Mouse (Mus musculus): ENCODE results near the gene Cx3cr1. TPM values are rescaled to one million over a fixed set of nuclear protein-coding genes. Genes with fewer than 3 reads are reported as not detected.
"Not testable (repeated sequence)": the region's sequence is repeated elsewhere in the genome, so short reads cannot be mapped to it uniquely, and the experiment has no call there.

The Cx3cr1 gene
- 7.4 and 7.8 TPM in 2 replicates for polyA plus RNA-seq (2016; fragmentation: Nextera tagmentation; extraction: Ambion mirVana)

DNA sequence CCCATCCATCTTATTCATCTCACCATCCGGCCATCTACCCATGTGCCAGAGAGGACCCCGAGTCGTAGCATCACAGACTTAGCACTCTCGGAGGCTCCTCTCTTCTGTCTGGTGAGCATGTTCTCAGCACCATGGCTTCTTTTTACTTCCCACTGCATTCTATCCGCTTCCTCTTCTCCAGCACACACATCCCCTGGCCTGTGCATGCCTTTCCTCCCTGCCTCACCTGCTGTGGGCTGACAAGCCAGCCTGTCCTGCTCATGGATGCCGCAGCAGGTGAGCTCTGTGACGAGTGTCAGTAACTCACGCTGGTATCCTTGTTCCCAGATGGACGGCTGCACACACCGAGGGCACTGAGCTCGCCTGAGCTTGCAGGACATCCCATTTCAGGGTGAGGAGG, at the start of gene Cx3cr1:
Gene Cx3cr1, minus strand, starts transcription at position 101 of the 400 bp plus-strand sequence.
- no peak within 1 kb of the TSS for H3K27ac ChIP-seq
- 84% methylated on average over 11 of the region's 11 CpGs for WGBS
- H3K4me2 ChIP-seq (replicated peaks), result no peak within 1 kb of the TSS
- H3K4me1 ChIP-seq, result no peaks in the 10 kb centered on the region
- H3K9ac ChIP-seq, result no peak within 1 kb of the TSS
- H3K4me3 ChIP-seq, result no peak within 1 kb of the TSS
- H3K36me3 ChIP-seq, result no peaks in the 10 kb centered on the region
- no peaks in the 10 kb centered on the region for H3K9me3 ChIP-seq
- no peak for ATAC-seq (ENCODE audit: low FRiP score, low read depth)
- no peaks in the 10 kb centered on the region for H3K27me3 ChIP-seq (replicated peaks)

DNA sequence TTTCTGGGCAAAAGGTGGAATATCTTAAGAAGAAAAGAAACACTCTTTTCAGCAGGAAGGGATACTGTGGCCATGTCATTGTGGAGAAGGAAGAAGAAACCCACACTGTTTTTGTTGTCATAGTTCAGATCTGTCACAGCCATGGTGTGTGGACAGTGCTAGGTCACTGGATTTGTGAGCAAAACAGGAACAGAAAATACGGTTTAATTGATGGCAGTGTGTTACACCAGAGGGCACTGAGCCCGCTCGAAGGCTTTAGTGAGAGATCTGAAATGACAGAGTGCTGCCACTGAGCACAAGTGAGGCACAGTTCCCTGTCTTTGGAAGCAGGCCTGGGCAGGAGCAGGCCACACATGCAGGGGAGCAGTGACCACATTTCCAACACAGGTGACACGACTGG, 48.5 kb upstream of the Cx3cr1 start:
- Histone ChIP-seq H3K4me3 (no peak overlapping the region), H3K4me2 (replicated peaks) (no peak overlapping the region), H3K27ac (no peak overlapping the region), H3K9me3 (no peaks in the 10 kb centered on the region), H3K4me1 (no peaks in the 10 kb centered on the region), H3K27me3 (replicated peaks) (no peaks in the 10 kb centered on the region), H3K36me3 (peaks cover 57% of the 10 kb centered on the region), H3K9ac (no peak overlapping the region)
- ATAC-seq (ENCODE audit: low FRiP score, low read depth), result no peak
- 90% methylated on average over 4 of the region's 4 CpGs for whole genome bisulfite sequencing

DNA sequence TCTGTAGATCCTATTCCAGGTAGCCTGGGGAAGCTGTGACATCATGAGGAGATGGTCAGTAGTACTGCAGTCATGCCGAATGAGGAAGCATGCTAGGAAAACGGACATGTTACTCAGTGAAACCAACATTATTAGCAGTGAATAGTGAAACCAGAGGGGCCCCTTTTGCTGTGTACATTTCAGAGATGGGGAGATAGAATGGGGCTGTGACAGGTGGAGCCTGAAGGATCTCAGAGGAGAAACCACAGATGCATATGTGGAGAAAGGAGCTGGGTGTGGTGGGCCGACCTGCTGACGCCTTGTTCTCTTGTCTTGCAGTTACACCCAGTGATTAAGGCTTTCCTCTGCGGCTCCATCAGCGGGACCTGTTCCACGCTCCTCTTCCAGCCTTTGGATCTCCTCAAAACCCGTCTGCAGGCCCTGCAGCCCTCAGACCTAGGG, 46.5 kb upstream of the Cx3cr1 start:
- no peak for ATAC-seq (ENCODE audit: low FRiP score, low read depth)
- Histone ChIP-seq H3K4me1 (peaks cover 1% of the 10 kb centered on the region; the same call in 1 of the 2 replicates), H3K9ac (no peak overlapping the region), H3K36me3 (peaks cover 43% of the 10 kb centered on the region), H3K4me2 (replicated peaks) (no peak overlapping the region), H3K27me3 (replicated peaks) (no peaks in the 10 kb centered on the region), H3K27ac (no peak overlapping the region), H3K9me3 (no peaks in the 10 kb centered on the region), H3K4me3 (no peak overlapping the region)
- 86% methylated on average over 8 of the region's 8 CpGs for WGBS

DNA sequence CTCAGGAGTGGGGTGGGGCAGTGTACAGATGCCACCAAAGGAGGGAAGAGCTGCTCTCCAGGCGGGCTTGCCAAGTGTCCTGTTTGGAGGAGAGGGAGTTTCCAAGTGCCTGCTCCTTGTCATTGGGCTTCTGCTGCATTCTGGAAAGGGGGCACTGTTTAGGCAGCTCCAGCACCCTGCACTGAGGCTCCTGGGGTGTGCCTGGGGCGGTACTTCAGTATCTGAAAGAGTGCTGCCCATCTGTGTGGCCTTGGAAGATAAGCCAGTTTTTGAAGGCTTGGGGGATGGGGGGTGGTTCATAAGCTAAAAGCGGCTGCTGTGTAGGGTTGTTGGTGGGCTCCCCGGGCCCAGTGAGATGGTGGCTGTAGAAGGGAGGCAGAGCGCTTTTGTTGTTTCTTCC, 45.9 kb upstream of the Cx3cr1 start:
- Histone ChIP-seq H3K27me3 (replicated peaks) (no peaks in the 10 kb centered on the region), H3K4me2 (replicated peaks) (no peak overlapping the region), H3K4me1 (peaks cover 5% of the 10 kb centered on the region; the same call in 1 of the 2 replicates), H3K36me3 (peaks cover 36% of the 10 kb centered on the region), H3K9ac (no peak overlapping the region), H3K9me3 (no peaks in the 10 kb centered on the region), H3K4me3 (no peak overlapping the region), H3K27ac (no peak overlapping the region)
- ATAC-seq (ENCODE audit: low FRiP score, low read depth), result no peak
- 85% methylated on average over 5 of the region's 5 CpGs for WGBS

DNA sequence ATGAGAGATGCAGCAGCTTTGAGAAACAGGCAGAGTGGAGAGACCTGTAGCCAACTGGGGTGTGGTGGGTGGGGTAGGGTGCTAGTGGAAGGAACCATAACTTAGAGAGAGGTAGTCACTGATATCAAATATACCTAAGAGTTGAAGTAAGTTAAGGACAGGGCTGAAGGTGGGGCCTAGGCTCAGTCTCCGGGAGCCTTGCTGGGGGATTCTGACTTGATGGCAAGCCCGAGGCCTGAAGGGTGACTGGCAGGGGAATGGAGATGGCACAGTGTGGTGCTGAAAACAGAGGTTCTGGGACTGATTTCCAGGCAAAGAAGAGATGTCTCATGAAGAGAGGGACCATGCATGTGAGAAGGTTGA, 45.1 kb upstream of the Cx3cr1 start:
- no peaks in the 10 kb centered on the region for H3K9me3 ChIP-seq
- no peak overlapping the region for H3K4me3 ChIP-seq
- H3K36me3 ChIP-seq, result peaks cover 28% of the 10 kb centered on the region
- ATAC-seq (ENCODE audit: low FRiP score, low read depth), result no peak
- H3K27me3 ChIP-seq (replicated peaks), result no peaks in the 10 kb centered on the region
- H3K4me1 ChIP-seq, result peaks cover 5% of the 10 kb centered on the region; the same call in 1 of the 2 replicates
- no peak overlapping the region for H3K27ac ChIP-seq
- peak overlapping the region; percentile 26; the same call in 1 of the 2 replicates for H3K9ac ChIP-seq
- 0 out of 2 replicates have a peak overlapping the region, but pooled peaks have one; percentile 2 for H3K4me2 ChIP-seq (replicated peaks)
- WGBS, result 88% methylated on average over 2 of the region's 2 CpGs

DNA sequence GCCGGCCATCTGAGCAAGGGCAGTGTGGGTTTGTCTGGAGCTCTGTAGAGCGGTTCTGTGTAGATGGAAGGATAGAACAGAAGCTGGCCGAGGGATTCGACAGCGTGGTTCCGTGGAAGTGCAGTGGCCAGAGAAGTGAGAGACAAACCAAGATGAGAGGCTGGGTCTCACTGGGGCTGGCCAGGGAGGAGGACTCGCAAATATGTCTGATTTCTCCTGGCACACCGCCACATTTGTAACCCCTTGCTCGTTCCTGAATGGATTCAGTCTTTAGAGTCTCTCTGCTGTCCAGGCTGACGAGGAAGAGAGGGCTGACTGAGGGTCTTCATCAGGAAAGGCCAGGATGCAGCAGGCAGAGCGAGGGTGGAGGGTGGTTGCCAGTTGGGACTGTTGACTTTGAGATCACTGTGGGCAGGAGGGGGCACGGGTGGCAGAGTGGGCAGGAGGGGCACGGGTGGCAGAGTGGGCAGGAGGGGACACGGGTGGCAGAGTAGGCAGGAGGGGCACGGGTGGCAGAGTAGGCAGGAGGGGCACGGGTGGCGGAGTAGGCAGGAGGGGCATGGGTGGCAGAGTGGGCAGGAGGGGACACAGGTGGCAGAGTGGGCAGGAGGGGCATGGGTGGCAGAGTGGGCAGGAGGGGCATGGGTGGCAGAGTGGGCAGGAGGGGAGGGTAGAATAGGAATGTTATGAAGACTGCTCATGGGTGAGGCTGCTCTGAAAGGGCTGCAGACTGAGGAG, 44.5 kb upstream of the Cx3cr1 start:
- 87% methylated on average over 14 of the region's 17 CpGs for WGBS
- peak overlapping the region; percentile 26; the same call in 1 of the 2 replicates for H3K9ac ChIP-seq
- H3K9me3 ChIP-seq, result no peaks in the 10 kb centered on the region
- no peaks in the 10 kb centered on the region for H3K27me3 ChIP-seq (replicated peaks)
- no peak overlapping the region for H3K27ac ChIP-seq
- peaks cover 23% of the 10 kb centered on the region for H3K36me3 ChIP-seq
- H3K4me1 ChIP-seq, result peaks cover 5% of the 10 kb centered on the region; the same call in 1 of the 2 replicates
- H3K4me3 ChIP-seq, result no peak overlapping the region
- 0 out of 2 replicates have a peak overlapping the region, but pooled peaks have one; percentile 2 for H3K4me2 ChIP-seq (replicated peaks)
- ATAC-seq (ENCODE audit: low FRiP score, low read depth), result no peak

DNA sequence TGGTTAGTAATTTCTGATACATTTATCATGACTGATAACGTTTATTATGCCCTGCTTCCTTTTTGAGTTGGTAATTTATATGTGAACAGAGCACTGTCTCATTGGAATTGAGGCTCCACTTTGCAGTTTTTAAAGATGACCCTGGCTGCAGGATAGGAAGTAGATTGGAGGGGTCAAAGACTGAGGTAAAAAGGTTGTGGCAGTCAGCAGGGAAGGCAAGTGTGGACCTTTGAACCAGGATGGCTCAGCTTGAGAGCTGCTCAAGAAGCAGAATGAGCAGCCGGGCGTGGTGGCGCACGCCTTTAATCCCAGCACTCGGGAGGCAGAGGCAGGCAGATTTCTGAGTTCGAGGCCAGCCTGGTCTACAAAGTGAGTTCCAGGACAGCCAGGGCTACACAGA, 43.8 kb upstream of the Cx3cr1 start:
- Histone ChIP-seq H3K27ac (no peak overlapping the region), H3K4me3 (no peak overlapping the region), H3K27me3 (replicated peaks) (no peaks in the 10 kb centered on the region), H3K4me2 (replicated peaks) (no peak overlapping the region), H3K9me3 (no peaks in the 10 kb centered on the region), H3K4me1 (peaks cover 5% of the 10 kb centered on the region; the same call in 1 of the 2 replicates), H3K36me3 (peaks cover 16% of the 10 kb centered on the region), H3K9ac (no peak overlapping the region)
- ATAC-seq (ENCODE audit: low FRiP score, low read depth), result no peak
- 97% methylated on average over 7 of the region's 7 CpGs for WGBS

DNA sequence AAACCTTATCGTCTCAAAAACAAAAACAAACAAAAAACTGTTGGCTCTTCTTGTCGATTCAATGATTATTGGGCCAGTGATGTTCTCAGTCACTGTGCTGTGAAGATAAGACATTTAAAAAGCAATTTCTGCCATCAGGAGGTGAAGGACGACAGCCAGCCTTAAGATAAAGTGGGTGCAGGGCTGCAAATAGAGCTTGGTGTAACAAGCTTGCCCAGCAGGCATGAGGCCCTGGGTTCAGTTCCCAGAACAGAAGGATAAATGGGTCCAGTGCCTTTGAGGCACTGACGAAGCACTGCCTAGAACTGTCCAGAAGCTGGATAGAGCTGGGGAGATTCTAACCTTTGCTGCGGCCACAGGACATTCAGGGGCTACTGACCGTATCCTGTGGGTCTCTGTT, 42.8 kb upstream of the Cx3cr1 start:
- no peak for ATAC-seq (ENCODE audit: low FRiP score, low read depth)
- WGBS, result 95% methylated on average over 6 of the region's 6 CpGs

DNA sequence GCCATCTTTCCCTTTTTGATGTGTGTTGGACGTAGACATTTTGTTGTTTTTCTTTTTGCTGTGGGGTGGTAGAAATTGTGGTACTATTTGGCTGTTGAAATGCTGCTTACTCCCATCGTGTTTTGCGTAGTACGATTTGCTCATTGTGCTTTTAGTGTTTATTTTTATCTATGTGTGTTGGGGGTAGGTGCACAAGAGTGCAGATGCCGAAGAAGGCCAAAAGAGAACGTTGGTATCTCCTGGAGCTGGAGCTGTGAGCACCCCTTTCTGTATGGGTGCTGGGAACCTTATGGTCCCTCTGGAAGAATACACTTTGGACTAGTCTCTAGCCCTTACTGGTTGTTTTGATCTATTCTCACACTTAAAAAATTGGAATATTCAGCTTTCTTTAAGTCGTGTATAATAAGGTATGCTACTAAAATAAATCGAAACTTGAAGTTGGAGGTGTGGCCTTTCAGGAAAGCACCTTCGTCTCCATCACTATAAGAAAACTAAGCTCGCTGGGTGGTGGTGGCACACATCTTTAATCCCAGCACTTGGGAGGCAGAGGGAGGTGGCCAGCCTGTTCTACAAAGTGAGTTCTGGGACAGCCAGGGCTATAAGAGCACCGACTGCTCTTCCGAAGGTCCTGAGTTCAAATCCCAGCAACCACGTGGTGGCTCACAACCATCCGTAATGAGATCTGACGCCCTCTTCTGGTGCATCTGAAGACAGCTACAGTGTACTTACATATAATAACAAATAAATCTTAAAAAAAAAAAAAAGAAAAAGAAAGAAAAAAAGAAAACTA, 41.7 kb upstream of the Cx3cr1 start:
- Histone ChIP-seq H3K36me3 (no peaks in the 10 kb centered on the region), H3K9ac (no peak overlapping the region), H3K9me3 (no peaks in the 10 kb centered on the region), H3K4me1 (peaks cover 5% of the 10 kb centered on the region; the same call in 1 of the 2 replicates), H3K4me3 (peak overlapping the region; percentile 73), H3K4me2 (replicated peaks) (peak overlapping the region; percentile 61), H3K27ac (no peak overlapping the region), H3K27me3 (replicated peaks) (no peaks in the 10 kb centered on the region)
- 83% methylated on average over 15 of the region's 15 CpGs for WGBS
- no peak for ATAC-seq (ENCODE audit: low FRiP score, low read depth)

More for the DNA sequence above, 42.8 kb upstream of the Cx3cr1 start:
- Histone ChIP-seq H3K4me1 (peaks cover 5% of the 10 kb centered on the region; the same call in 1 of the 2 replicates), H3K4me3 (no peak overlapping the region), H3K9ac (no peak overlapping the region), H3K27me3 (replicated peaks) (no peaks in the 10 kb centered on the region), H3K4me2 (replicated peaks) (no peak overlapping the region), H3K36me3 (peaks cover 6% of the 10 kb centered on the region), H3K27ac (no peak overlapping the region), H3K9me3 (no peaks in the 10 kb centered on the region)

DNA sequence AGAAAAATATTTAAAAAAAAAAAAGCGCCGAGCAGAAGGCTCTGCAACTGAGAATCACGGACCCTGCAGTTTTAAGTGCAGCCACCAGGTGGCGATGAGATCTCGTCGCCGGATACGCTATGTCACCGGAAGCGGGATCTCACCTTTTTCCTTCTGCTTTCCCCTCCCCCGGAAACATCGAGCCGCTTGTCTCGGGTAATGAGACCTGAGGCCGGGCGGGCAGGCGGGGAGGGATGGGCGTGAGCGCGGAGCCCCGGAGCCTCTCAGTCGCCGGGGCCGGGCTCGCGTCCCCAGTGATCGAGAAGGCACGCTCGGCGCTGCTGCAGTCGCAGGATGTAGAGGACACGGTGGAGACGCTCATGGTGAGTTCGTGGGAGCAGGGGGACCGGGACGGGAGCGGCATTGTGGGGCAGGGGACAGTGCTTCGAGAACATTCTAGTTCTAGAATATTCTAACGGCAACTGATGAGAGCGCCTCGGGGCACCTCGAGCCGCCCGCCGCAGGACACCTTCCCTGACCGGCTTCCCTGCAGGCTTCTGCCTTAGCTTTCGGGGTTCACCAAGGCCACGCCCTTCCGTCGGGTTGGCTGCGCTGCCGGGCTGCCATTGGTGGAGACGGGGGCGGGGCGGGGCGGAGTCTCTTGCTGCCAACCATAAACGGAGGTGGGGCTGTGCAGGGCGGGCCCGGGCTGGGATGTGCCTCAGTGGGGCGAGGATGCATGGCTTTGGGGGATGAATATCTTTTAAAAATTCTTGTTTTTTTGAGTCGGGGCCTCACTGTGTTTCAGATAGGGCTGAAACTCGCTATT, 40.7 kb upstream of the Cx3cr1 start, which contains the start of gene Slc25a38:
Gene Slc25a38, plus strand, starts transcription at position 164 of the 808 bp plus-strand sequence.
- Histone ChIP-seq H3K9ac (peak within 1 kb of the TSS; percentile 79), H3K27ac (peak within 1 kb of the TSS; percentile 85), H3K36me3 (no peaks in the 10 kb centered on the region), H3K4me3 (peak within 1 kb of the TSS; percentile 73), H3K4me1 (peaks cover 5% of the 10 kb centered on the region; the same call in 1 of the 2 replicates), H3K9me3 (no peaks in the 10 kb centered on the region), H3K4me2 (replicated peaks) (peak within 1 kb of the TSS; percentile 61), H3K27me3 (replicated peaks) (no peaks in the 10 kb centered on the region)
- peak; percentile 99 for ATAC-seq (ENCODE audit: low FRiP score, low read depth)
- WGBS, result 1% methylated on average over 62 of the region's 62 CpGs

DNA sequence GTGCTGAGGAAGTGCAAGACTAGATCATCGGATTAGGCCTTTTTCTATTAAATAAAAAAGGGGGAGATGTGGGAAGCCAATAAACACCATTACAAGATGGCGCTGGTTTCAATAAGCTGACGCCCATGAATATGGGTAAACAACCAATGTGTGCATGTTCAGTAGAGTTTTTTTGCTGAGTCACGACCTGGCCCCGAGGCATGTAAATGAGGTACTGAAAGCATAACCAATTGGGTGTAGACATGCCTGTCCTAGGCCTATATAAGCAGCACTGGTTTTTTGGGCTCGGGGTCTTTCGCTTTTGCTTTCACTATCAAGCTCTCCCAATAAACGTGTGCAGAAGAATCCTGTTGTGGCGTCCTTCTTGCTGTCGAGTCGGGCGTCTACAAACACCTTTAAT, 39.3 kb upstream of the Cx3cr1 start:
- ATAC-seq (ENCODE audit: low FRiP score, low read depth); H3K9me3 ChIP-seq; H3K4me1 ChIP-seq; H3K27ac ChIP-seq; H3K9ac ChIP-seq; H3K36me3 ChIP-seq; H3K4me2 ChIP-seq (replicated peaks); H3K4me3 ChIP-seq; H3K27me3 ChIP-seq (replicated peaks): not testable (repeated sequence)
- 97% methylated on average over 12 of the region's 12 CpGs for WGBS

Measured in neural tube, embryonic 12.5 days (tissue).